Mouse (Mus musculus): ENCODE measurements around the gene Tfap4. TPM values are rescaled to one million over a fixed set of nuclear protein-coding genes. Genes with fewer than 3 reads are reported as not detected.

Tfap4 gene
- polyA plus RNA-seq, 2 experiments, result 19.6 to 29.9 TPM

- no peak for TF ChIP-seq POLR2A (IDR thresholded peaks at IDR 0.05; ENCODE audit: borderline replicate concordance, extremely low read depth, insufficient read depth, insufficient read length)
- DNase-seq (ENCODE audit: low spot score), result no peak
- Histone ChIP-seq H3K27me3 (ENCODE audit: control insufficient read depth, insufficient read depth, low read length) (no peaks in the 10 kb centered on the region), H3K9me3 (ENCODE audit: control insufficient read depth, low read length) (no peaks in the 10 kb centered on the region), H3K9ac (ENCODE audit: low read depth, low read length, severe bottlenecking) (0 out of 2 replicates have a peak overlapping the region, but pooled peaks have one; percentile 4), H3K4me1 (ENCODE audit: control insufficient read depth, insufficient read depth, low read length) (peaks cover 74% of the 10 kb centered on the region), H3K4me3 (replicated peaks; ENCODE audit: low read length) (no peak overlapping the region), H3K4me2 (replicated peaks; ENCODE audit: low read depth, low read length, severe bottlenecking) (0 out of 2 replicates have a peak overlapping the region, but pooled peaks have one; percentile 33), H3K27ac (replicated peaks; ENCODE audit: low read depth, low read length) (no peak overlapping the region; the same call in 1 of the 2 replicates), H3K36me3 (ENCODE audit: control insufficient read depth, insufficient read depth, low read length) (peaks cover 10% of the 10 kb centered on the region)
- ATAC-seq (ENCODE audit: low FRiP score, low read depth), result no peak
- 57% methylated on average over 11 of the region's 11 CpGs for WGBS
Observed at GRCm38 (mm10) chr16:4604293-4604837, 44.7 kb upstream of the Tfap4 start.

GRCm38 (mm10) chr16:4603453-4603837 lies 43.8 kb upstream of the Tfap4 start:
- Histone ChIP-seq H3K4me2 (replicated peaks; ENCODE audit: low read depth, low read length, severe bottlenecking) (peak overlapping the region; percentile 33), H3K27me3 (ENCODE audit: control insufficient read depth, insufficient read depth, low read length) (no peaks in the 10 kb centered on the region), H3K4me3 (replicated peaks; ENCODE audit: low read length) (no peak overlapping the region), H3K36me3 (ENCODE audit: control insufficient read depth, insufficient read depth, low read length) (peaks cover 2% of the 10 kb centered on the region), H3K27ac (replicated peaks; ENCODE audit: low read depth, low read length) (peak overlapping the region; percentile 49), H3K9ac (ENCODE audit: low read depth, low read length, severe bottlenecking) (0 out of 2 replicates have a peak overlapping the region, but pooled peaks have one; percentile 25), H3K4me1 (ENCODE audit: control insufficient read depth, insufficient read depth, low read length) (peaks cover 83% of the 10 kb centered on the region), H3K9me3 (ENCODE audit: control insufficient read depth, low read length) (no peaks in the 10 kb centered on the region)
- no peak for ATAC-seq (ENCODE audit: low FRiP score, low read depth)
- 43% methylated on average over 1 of the region's 1 CpGs for WGBS
- TF ChIP-seq POLR2A (IDR thresholded peaks at IDR 0.05; ENCODE audit: borderline replicate concordance, extremely low read depth, insufficient read depth, insufficient read length), result no peak
- DNase-seq (ENCODE audit: low spot score), result no peak

- Histone ChIP-seq H3K27me3 (ENCODE audit: control insufficient read depth, insufficient read depth, low read length) (no peaks in the 10 kb centered on the region), H3K9me3 (ENCODE audit: control insufficient read depth, low read length) (no peaks in the 10 kb centered on the region), H3K4me1 (ENCODE audit: control insufficient read depth, insufficient read depth, low read length) (peaks cover 86% of the 10 kb centered on the region), H3K9ac (ENCODE audit: low read depth, low read length, severe bottlenecking) (0 out of 2 replicates have a peak overlapping the region, but pooled peaks have one; percentile 25), H3K4me2 (replicated peaks; ENCODE audit: low read depth, low read length, severe bottlenecking) (peak overlapping the region; percentile 33), H3K27ac (replicated peaks; ENCODE audit: low read depth, low read length) (peak overlapping the region; percentile 49), H3K36me3 (ENCODE audit: control insufficient read depth, insufficient read depth, low read length) (0 out of 2 replicates have a peak, but pooled peaks cover 2% of the 10 kb centered on the region), H3K4me3 (replicated peaks; ENCODE audit: low read length) (no peak overlapping the region)
- 6% methylated on average over 7 of the region's 7 CpGs for WGBS
- ATAC-seq (ENCODE audit: low FRiP score, low read depth), result peak; percentile 56
- no peak for TF ChIP-seq POLR2A (IDR thresholded peaks at IDR 0.05; ENCODE audit: borderline replicate concordance, extremely low read depth, insufficient read depth, insufficient read length)
- no peak for DNase-seq (ENCODE audit: low spot score)
Observed at GRCm38 (mm10) chr16:4602766-4603452, 43.3 kb upstream of the Tfap4 start.

GRCm38 (mm10) chr16:4602189-4602588 lies 42.5 kb upstream of the Tfap4 start:
- peak overlapping the region; percentile 8; the same call in 1 of the 2 replicates for H3K9ac ChIP-seq (ENCODE audit: low read depth, low read length, severe bottlenecking)
- no peak for DNase-seq (ENCODE audit: low spot score)
- no peak for ATAC-seq (ENCODE audit: low FRiP score, low read depth)
- no peak for TF ChIP-seq POLR2A (IDR thresholded peaks at IDR 0.05; ENCODE audit: borderline replicate concordance, extremely low read depth, insufficient read depth, insufficient read length)
- no peaks in the 10 kb centered on the region for H3K27me3 ChIP-seq (ENCODE audit: control insufficient read depth, insufficient read depth, low read length)
- 10% methylated on average over 3 of the region's 3 CpGs for WGBS
- peaks cover 87% of the 10 kb centered on the region for H3K4me1 ChIP-seq (ENCODE audit: control insufficient read depth, insufficient read depth, low read length)
- H3K27ac ChIP-seq (replicated peaks; ENCODE audit: low read depth, low read length), result peak overlapping the region; percentile 49
- no peaks in the 10 kb centered on the region for H3K9me3 ChIP-seq (ENCODE audit: control insufficient read depth, low read length)
- no peak overlapping the region; the same call in 1 of the 2 replicates for H3K4me2 ChIP-seq (replicated peaks; ENCODE audit: low read depth, low read length, severe bottlenecking)
- no peak overlapping the region for H3K4me3 ChIP-seq (replicated peaks; ENCODE audit: low read length)
- H3K36me3 ChIP-seq (ENCODE audit: control insufficient read depth, insufficient read depth, low read length), result 0 out of 2 replicates have a peak, but pooled peaks cover 2% of the 10 kb centered on the region

- Histone ChIP-seq H3K36me3 (ENCODE audit: control insufficient read depth, insufficient read depth, low read length) (0 out of 2 replicates have a peak, but pooled peaks cover 2% of the 10 kb centered on the region), H3K27ac (replicated peaks; ENCODE audit: low read depth, low read length) (no peak overlapping the region), H3K4me1 (ENCODE audit: control insufficient read depth, insufficient read depth, low read length) (peaks cover 87% of the 10 kb centered on the region), H3K4me2 (replicated peaks; ENCODE audit: low read depth, low read length, severe bottlenecking) (no peak overlapping the region), H3K9ac (ENCODE audit: low read depth, low read length, severe bottlenecking) (no peak overlapping the region), H3K4me3 (replicated peaks; ENCODE audit: low read length) (no peak overlapping the region), H3K9me3 (ENCODE audit: control insufficient read depth, low read length) (no peaks in the 10 kb centered on the region), H3K27me3 (ENCODE audit: control insufficient read depth, insufficient read depth, low read length) (no peaks in the 10 kb centered on the region)
- TF ChIP-seq POLR2A (IDR thresholded peaks at IDR 0.05; ENCODE audit: borderline replicate concordance, extremely low read depth, insufficient read depth, insufficient read length), result no peak
- no peak for ATAC-seq (ENCODE audit: low FRiP score, low read depth)
- no peak for DNase-seq (ENCODE audit: low spot score)
- WGBS, result 75% methylated on average over 9 of the region's 9 CpGs
Observed at GRCm38 (mm10) chr16:4600701-4601310, 41.2 kb upstream of the Tfap4 start.

All from limb, embryonic 14.5 days (tissue).